Mouse (Mus musculus) olfactory bulb, adult 2 months (tissue): ENCODE results near the gene Fbrsl1.

ENCODE experiments used
- CTCF ChIP-seq: fragments of 200-500 bp; IDR thresholded peaks from 2 replicates; pipeline ENCODE4 v1.5.1; 2012; ENCODE audit warnings: low read depth, mild to moderate bottlenecking, low read length, moderate library complexity; ENCODE audit not compliant: insufficient read depth
- POLR2A ChIP-seq: fragments of 200-500 bp; IDR thresholded peaks from 2 replicates; pipeline ENCODE4 v1.6.1; 2012; ENCODE audit warnings: mild to moderate bottlenecking, low read depth, low read length, moderate library complexity; ENCODE audit not compliant: insufficient read depth

DNA sequence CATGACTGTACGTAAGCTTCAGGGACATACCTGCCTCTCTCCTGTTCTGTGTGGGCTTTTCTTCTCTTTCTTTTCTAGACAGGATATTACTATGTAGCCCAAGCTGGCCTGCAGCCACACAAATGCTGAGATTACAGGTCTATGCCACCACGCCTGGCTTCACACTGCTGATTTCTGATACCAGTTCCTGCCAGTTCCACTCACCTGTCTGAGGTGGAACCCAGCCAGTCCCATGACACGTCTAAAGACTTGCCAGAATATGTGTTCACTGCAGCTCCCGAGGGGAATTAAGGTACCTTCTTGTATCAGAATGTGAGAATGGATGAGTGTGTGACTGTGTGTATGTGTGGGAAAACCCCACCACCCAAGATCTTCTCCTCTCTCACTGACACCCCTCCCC is 57.7 kb downstream of the Fbrsl1 start:
- no peak for TF ChIP-seq CTCF
- no peak for TF ChIP-seq POLR2A
